Mouse (Mus musculus): ENCODE data around the gene Lpcat3.

- TF ChIP-seq CTCF (IDR thresholded peaks at IDR 0.05; ENCODE audit: control insufficient read depth, insufficient read depth, insufficient replicate concordance, low read depth, low read length) (no peak), POLR2A (IDR thresholded peaks at IDR 0.05; ENCODE audit: control insufficient read depth, low read depth, low read length) (no peak)
Measured at GRCm38 (mm10) chr6:124743647-124744046, 80.8 kb downstream of the Lpcat3 start.
